Mouse (Mus musculus): ENCODE measurements at regions not wholly inside any gene's neighbourhood (a gene's known extent, or its start where the extent isn't known, plus 50 kb on each side); places are given as distances from the start of the nearest gene placed in this dataset.

DNA sequence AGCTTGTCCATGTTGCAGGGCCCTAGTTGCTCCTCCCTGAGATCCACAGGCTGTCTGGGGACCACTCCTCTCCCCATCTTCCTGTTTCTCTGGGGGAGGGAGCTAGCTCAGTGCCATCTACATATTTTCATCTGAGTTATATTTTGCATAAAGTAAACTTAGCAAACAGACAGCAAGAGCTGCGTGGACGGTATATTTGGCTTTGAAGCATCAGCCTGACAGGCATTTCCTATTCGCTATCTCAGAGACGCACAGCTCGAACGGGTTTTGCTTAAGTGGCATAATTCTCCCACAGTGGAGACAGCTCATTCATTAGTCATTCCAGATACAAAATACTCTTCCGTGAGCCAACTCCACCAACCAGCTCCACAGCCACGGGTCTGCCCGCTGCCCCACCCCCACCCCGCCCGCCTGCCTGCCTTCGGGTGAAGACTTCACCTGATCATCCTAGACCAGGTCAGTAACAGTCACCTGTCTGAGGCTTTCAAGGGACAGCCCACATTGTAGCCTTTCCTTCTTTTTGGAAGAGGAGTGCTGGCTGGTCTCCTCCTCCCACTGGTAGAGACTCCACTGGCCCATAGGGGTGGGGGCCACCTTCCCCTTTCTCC is 64.5 kb upstream of the Vps8 start:
- TF ChIP-seq CTCF (IDR thresholded peaks at IDR 0.05; ENCODE audit: borderline replicate concordance, insufficient read depth, low read length) = no peak
- no peak for TF ChIP-seq POLR2A (IDR thresholded peaks at IDR 0.05; ENCODE audit: low read depth, low read length)
